Mouse (Mus musculus) lung, adult 2 months (tissue): Measurements from ENCODE around the gene Rnf34. TPM values are rescaled to one million over a fixed set of nuclear protein-coding genes. Genes with fewer than 3 reads are reported as not detected.

Experiments used
- DNase-seq: peaks from one replicate; pipeline ENCODE4 v3.0.0; 2022
- H3K4me1 ChIP-seq: fragments of 200-500 bp; 2 replicates; pipeline ENCODE4 v1.6.1; 2011; ENCODE audit warnings: low read length; ENCODE audit not compliant: control insufficient read depth, insufficient read depth
- H3K4me3 ChIP-seq: fragments of 200-500 bp; replicated peaks from 2 replicates; pipeline ENCODE3; 2011; ENCODE audit warnings: low read depth, mild to moderate bottlenecking, control low read depth, low read length; ENCODE audit errors: extremely low read depth
- CTCF ChIP-seq: fragments of 200-500 bp; IDR thresholded peaks from 2 replicates; pipeline ENCODE4 v1.5.1; 2011; ENCODE audit warnings: mild to moderate bottlenecking, low read length, control low read depth; ENCODE audit not compliant: insufficient read depth
- POLR2A ChIP-seq: fragments of 200-500 bp; IDR thresholded peaks from 2 replicates; pipeline ENCODE4 v1.6.1; 2011; ENCODE audit warnings: low read depth, mild to moderate bottlenecking, control low read depth, low read length, borderline replicate concordance; ENCODE audit errors: extremely low read depth
- WGBS: fragments of 180-500 bp; shearing (Covaris S2); methylation state at CpG from one replicate; pipeline ENCODE4 v1.1.7; 2018; 5-methylcytosine and 5-hydroxymethylcytosine counted together
- polyA plus RNA-seq: library from polyadenylated mRNA; depleted of rRNA; stranded (reverse); fragments of >200 nt; gene quantifications from 2 replicates; pipeline ENCODE4 v1.2.3, GENCODE M21; 2012

The Rnf34 gene
- polyA plus RNA-seq, 1 experiment: 9.6 TPM

DNA sequence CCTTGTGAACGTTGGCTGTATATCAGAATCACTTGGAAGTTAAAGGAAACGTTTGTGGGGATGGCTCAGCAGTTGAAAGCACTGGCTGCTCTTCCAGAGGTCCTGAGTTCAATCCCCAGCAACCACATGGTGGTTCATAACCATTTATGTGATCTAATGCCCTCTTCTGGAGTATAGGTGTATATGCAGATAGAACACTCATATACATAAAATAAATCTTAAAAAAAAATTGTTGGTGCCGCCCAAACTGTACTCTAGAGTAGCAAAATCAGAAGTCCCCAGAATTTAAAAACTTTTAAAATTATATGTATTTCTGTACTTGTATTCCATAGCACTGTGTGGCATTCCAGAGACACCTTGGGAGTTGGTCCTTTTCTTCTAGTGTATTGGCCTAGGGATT, 6.0 kb downstream of the Rnf34 start:
- Histone ChIP-seq H3K4me3 (no peak overlapping the region), H3K4me1 (peaks cover 7% of the 10 kb centered on the region; the same call in 1 of the 2 replicates)
- TF ChIP-seq CTCF (no peak), POLR2A (no peak)
- 49% methylated on average over 3 of the region's 3 CpGs for WGBS
- DNase-seq: no peak

GRCm38 (mm10) chr5:122863053-122863452, 13.2 kb downstream of the Rnf34 start:
- Histone ChIP-seq H3K4me3 (no peak overlapping the region), H3K4me1 (no peaks in the 10 kb centered on the region)
- no peak for DNase-seq
- 89% methylated on average over 2 of the region's 2 CpGs for WGBS
- no peak for TF ChIP-seq POLR2A
- TF ChIP-seq CTCF: no peak

DNA sequence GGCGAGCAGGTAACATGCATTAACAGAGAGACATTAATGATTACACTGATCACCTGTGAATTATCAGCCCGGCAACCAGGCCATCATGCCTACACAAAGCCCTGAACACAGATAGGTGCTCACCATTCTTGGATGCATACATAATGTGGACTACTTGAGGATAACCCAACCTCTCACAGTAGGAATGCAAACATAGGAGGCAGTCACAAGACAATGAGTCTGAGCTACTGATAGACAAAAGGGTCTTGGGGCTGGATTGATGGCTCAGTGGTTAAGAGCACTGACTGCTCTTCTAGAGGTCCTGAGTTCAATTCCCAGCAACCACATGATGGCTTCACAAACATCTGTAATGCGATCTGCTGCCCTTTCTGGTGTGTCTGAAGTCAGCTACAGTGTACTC, 22.8 kb downstream of the Rnf34 start:
- no peak for DNase-seq
- H3K4me3 ChIP-seq: no peak overlapping the region
- TF ChIP-seq CTCF: no peak
- no peak for TF ChIP-seq POLR2A
- 90% methylated on average over 3 of the region's 3 CpGs for WGBS
- H3K4me1 ChIP-seq: no peaks in the 10 kb centered on the region

DNA sequence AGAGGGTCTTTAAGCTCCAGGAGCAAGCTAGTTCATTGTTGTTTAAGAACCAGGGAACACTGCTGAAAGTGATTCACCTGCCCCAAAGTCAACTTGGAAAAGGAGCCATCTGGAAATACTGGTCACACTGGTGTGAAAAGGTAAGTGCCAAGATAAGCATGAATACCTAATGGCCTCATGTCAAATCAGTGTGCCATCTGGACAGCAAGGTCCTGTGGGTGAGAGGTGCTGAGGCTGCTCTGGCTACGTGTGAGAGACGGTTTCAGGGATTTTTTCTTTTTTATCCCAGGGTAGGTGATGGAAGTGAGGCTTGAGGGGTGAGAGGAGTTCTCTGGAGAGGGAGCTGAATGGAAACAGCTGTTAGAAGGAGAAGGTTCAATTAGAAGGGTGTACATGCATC, 23.7 kb downstream of the Rnf34 start:
- 66% methylated on average over 2 of the region's 2 CpGs for WGBS
- DNase-seq: no peak
- Histone ChIP-seq H3K4me3 (no peak overlapping the region), H3K4me1 (no peaks in the 10 kb centered on the region)
- no peak for TF ChIP-seq POLR2A
- no peak for TF ChIP-seq CTCF

GRCm38 (mm10) chr5:122874359-122874758, 24.5 kb downstream of the Rnf34 start:
- Histone ChIP-seq H3K4me3 (no peak overlapping the region), H3K4me1 (no peaks in the 10 kb centered on the region)
- TF ChIP-seq POLR2A (no peak), CTCF (no peak)
- no peak for DNase-seq
- 84% methylated on average over 3 of the region's 3 CpGs for WGBS

- Histone ChIP-seq H3K4me1 (no peaks in the 10 kb centered on the region), H3K4me3 (no peak overlapping the region)
- TF ChIP-seq POLR2A (no peak), CTCF (no peak)
- 72% methylated on average over 3 of the region's 3 CpGs for whole genome bisulfite sequencing
- no peak for DNase-seq
Observed at GRCm38 (mm10) chr5:122876671-122877070, 26.8 kb downstream of the Rnf34 start.

DNA sequence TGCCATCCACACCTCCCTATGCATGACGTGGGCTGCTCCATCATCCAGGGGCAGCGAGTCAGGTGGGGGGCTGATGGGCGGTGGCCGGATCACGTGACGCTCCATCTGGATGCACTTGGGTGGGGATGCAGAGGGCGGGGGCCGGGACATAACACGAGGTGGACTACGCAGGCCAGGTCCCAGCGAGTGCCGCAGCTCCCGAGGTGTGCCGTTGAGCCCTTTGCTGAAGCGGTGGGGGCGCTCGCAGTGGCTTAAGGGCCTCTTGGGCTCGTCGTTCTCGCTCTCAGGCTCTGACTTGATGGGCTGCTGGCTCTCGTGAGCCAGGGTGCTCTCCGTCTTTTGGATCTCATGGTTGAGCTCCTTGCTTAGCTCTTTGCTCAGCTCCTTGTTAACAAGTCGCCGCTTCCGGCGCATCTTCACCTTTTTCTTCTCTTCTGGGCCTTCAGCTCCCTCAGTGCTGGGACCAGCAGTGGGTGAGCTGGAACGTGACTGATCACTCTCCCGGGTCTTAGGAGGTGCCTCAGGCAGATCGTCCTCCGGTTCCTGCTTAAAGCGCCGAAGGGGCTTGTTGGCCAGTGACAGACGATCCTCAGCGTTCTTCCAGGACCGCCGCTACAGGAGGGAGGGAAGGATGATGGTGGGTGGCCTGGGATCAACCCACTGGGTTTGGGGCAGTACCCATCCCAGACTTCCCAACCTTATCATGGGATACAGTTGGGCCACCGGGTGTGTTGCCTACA, 30.6 kb downstream of the Rnf34 start:
- TF ChIP-seq POLR2A: no peak
- no peak for TF ChIP-seq CTCF
- Histone ChIP-seq H3K4me3 (no peak overlapping the region), H3K4me1 (no peaks in the 10 kb centered on the region; the same call in 1 of the 2 replicates)
- DNase-seq: no peak
- WGBS: 93% methylated on average over 37 of the region's 37 CpGs

DNA sequence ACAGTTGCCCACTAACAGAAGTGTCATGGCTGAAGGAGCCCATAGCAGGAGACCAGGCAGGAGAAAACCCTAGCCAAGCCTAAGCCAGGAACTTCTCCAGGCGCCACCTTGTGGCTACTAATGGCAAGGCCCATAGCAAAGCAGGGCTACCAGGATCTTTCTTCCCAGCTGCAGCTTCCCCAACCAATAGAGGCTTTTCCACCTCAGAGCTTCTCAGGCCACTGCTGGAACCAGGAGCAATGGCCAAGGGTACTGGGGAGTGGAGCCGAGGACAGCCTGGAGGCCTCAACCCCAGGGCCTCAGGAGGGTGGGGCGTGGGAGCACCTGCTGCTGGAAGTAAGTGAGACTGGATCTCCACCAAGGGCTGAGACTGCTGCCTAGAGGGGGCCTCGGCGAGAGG, 31.5 kb downstream of the Rnf34 start:
- Histone ChIP-seq H3K4me1 (no peaks in the 10 kb centered on the region; the same call in 1 of the 2 replicates), H3K4me3 (no peak overlapping the region)
- peak; percentile 65 for DNase-seq
- peak; percentile 85 for TF ChIP-seq CTCF
- TF ChIP-seq POLR2A: no peak
- WGBS: 58% methylated on average over 5 of the region's 5 CpGs

- DNase-seq: no peak
- H3K4me1 ChIP-seq: no peaks in the 10 kb centered on the region; the same call in 1 of the 2 replicates
- WGBS: 88% methylated on average over 18 of the region's 18 CpGs
- TF ChIP-seq CTCF (no peak), POLR2A (no peak)
- H3K4me3 ChIP-seq: no peak overlapping the region
Observed at GRCm38 (mm10) chr5:122882256-122883050, 32.6 kb downstream of the Rnf34 start.
